Mouse (Mus musculus) lung, embryonic 14.5 days (tissue): ENCODE results near the gene Esp36. TPM values are rescaled to one million over a fixed set of nuclear protein-coding genes. Genes with fewer than 3 reads are reported as not detected.
"Not testable (repeated sequence)": the region's sequence is repeated elsewhere in the genome, so short reads cannot be mapped to it uniquely, and the experiment has no call there.

ENCODE experiments used
- ATAC-seq: fragments of 200-750 bp; cut with Nextera tagmentation; 2 replicates; pipeline ENCODE4 v1.8.0; 2017; ENCODE audit warnings: mild to moderate bottlenecking, moderate TSS enrichment, moderate library complexity; ENCODE audit not compliant: insufficient read depth
- DNase-seq: peaks from one replicate; pipeline ENCODE4 v3.0.0-alpha.2; 2015
- H3K27ac ChIP-seq: fragments of 300-500 bp; sonication (generic); 2 replicates; pipeline ENCODE4 v1.5.1; 2014; ENCODE audit warnings: low read depth, mild to moderate bottlenecking, moderate library complexity
- H3K27me3 ChIP-seq: fragments of 300-500 bp; sonication (generic); 2 replicates; pipeline ENCODE4 v1.6.1; 2014; ENCODE audit warnings: low read length, control low read depth; ENCODE audit not compliant: insufficient read depth
- H3K36me3 ChIP-seq: fragments of 300-500 bp; sonication (generic); 2 replicates; pipeline ENCODE4 v1.6.1; 2014; ENCODE audit warnings: control low read depth; ENCODE audit not compliant: insufficient read depth
- H3K4me1 ChIP-seq: fragments of 300-500 bp; sonication (generic); 2 replicates; pipeline ENCODE4 v1.6.1; 2014; ENCODE audit warnings: antibody characterized with exemption, control low read depth; ENCODE audit not compliant: insufficient read depth
- H3K4me2 ChIP-seq: fragments of 300-500 bp; sonication (generic); 2 replicates; pipeline ENCODE4 v1.6.1; 2014; ENCODE audit warnings: mild to moderate bottlenecking
- H3K4me3 ChIP-seq: fragments of 300-500 bp; sonication (generic); 2 replicates; pipeline ENCODE4 v1.5.1; 2014; ENCODE audit warnings: low read depth, low read length
- H3K9ac ChIP-seq: fragments of 300-500 bp; sonication (generic); 2 replicates; pipeline ENCODE4 v1.6.1; 2014
- H3K9me3 ChIP-seq: fragments of 300-500 bp; sonication (generic); 2 replicates; pipeline ENCODE4 v1.6.1; 2016; ENCODE audit warnings: low read depth, low read length, control low read depth
- CTCF ChIP-seq: IDR thresholded peaks from 2 replicates; pipeline ENCODE4 v1.5.1; 2016; ENCODE audit warnings: antibody characterized with exemption, low read depth
- WGBS: fragments of 180-500 bp; shearing (Covaris S2); extraction: QIAGEN DNeasy Blood & Tissue Kit; methylation state at CpG from one replicate; pipeline ENCODE4 v1.1.7; 2014; 5-methylcytosine and 5-hydroxymethylcytosine counted together
- polyA plus RNA-seq: library from polyadenylated mRNA; unstranded; fragments of >200 nt; fragmentation: Nextera tagmentation; extraction: Ambion mirVana; gene quantifications from 2 replicates; pipeline ENCODE4 v1.2.1, GENCODE M21; 2014

Esp36 gene
- not detected in 2 replicates for polyA plus RNA-seq

- Histone ChIP-seq H3K27me3 (no peaks in the 10 kb centered on the region), H3K27ac (no peak within 1 kb of the TSS), H3K9me3 (no peaks in the 10 kb centered on the region; the same call in 1 of the 2 replicates), H3K4me1 (no peaks in the 10 kb centered on the region), H3K4me2 (no peak within 1 kb of the TSS), H3K9ac (no peak within 1 kb of the TSS), H3K36me3 (no peaks in the 10 kb centered on the region), H3K4me3 (no peak within 1 kb of the TSS)
- WGBS = 78% methylated on average over 2 of the region's 2 CpGs
- TF ChIP-seq CTCF = no peak
- ATAC-seq (no peak), DNase-seq (no peak)
Measured at GRCm38 (mm10) chr17:38420085-38420484, at the start of gene Esp36. Gene Esp36 (minus strand): TSS chr17:38420185.

GRCm38 (mm10) chr17:38456206-38456605, 36.2 kb upstream of the Esp36 start:
- H3K9ac ChIP-seq, H3K4me3 ChIP-seq, H3K9me3 ChIP-seq, H3K36me3 ChIP-seq, DNase-seq, H3K4me2 ChIP-seq, H3K4me1 ChIP-seq, H3K27me3 ChIP-seq, ATAC-seq, H3K27ac ChIP-seq: not testable (repeated sequence)

GRCm38 (mm10) chr17:38450688-38451087, 30.7 kb upstream of the Esp36 start:
- Histone ChIP-seq H3K36me3 (no peaks in the 10 kb centered on the region), H3K4me3 (no peak overlapping the region), H3K4me2 (no peak overlapping the region), H3K4me1 (no peaks in the 10 kb centered on the region), H3K9ac (no peak overlapping the region), H3K27ac (no peak overlapping the region), H3K9me3 (no peaks in the 10 kb centered on the region), H3K27me3 (no peaks in the 10 kb centered on the region)
- WGBS = 85% methylated on average over 2 of the region's 2 CpGs
- DNase-seq (no peak), ATAC-seq (no peak)
- no peak for TF ChIP-seq CTCF

- H3K36me3 ChIP-seq = no peaks in the 10 kb centered on the region
- no peaks in the 10 kb centered on the region for H3K4me1 ChIP-seq
- no peak for TF ChIP-seq CTCF
- ATAC-seq (no peak), DNase-seq (no peak)
- 69% methylated on average over 3 of the region's 3 CpGs for WGBS
- no peak overlapping the region for H3K27ac ChIP-seq
- no peaks in the 10 kb centered on the region for H3K27me3 ChIP-seq
- H3K4me3 ChIP-seq = no peak overlapping the region
- H3K9me3 ChIP-seq = no peaks in the 10 kb centered on the region; the same call in 1 of the 2 replicates
- no peak overlapping the region for H3K9ac ChIP-seq
- no peak overlapping the region for H3K4me2 ChIP-seq
Measured at GRCm38 (mm10) chr17:38406135-38406534, 13.8 kb downstream of the Esp36 start.

GRCm38 (mm10) chr17:38391821-38392220, 28.2 kb downstream of the Esp36 start:
- H3K9ac ChIP-seq = no peak overlapping the region
- no peaks in the 10 kb centered on the region for H3K4me1 ChIP-seq
- WGBS = 72% methylated on average over 2 of the region's 2 CpGs
- no peaks in the 10 kb centered on the region for H3K36me3 ChIP-seq
- no peak overlapping the region for H3K4me3 ChIP-seq
- no peaks in the 10 kb centered on the region for H3K27me3 ChIP-seq
- H3K9me3 ChIP-seq = no peaks in the 10 kb centered on the region
- ATAC-seq = no peak
- no peak for TF ChIP-seq CTCF
- no peak overlapping the region for H3K4me2 ChIP-seq
- DNase-seq = no peak
- no peak overlapping the region for H3K27ac ChIP-seq

Other genes with a start within 250 kb of the Esp36 start
- not detected in 2 replicates for gene Olfr134, start 248.8 kb downstream of the Esp36 start, polyA plus RNA-seq
- gene Olfr135, start 215.8 kb downstream of the Esp36 start, polyA plus RNA-seq = not detected in 2 replicates
- not detected in 2 replicates for gene Olfr138, start 159.2 kb downstream of the Esp36 start, polyA plus RNA-seq
- not detected in 2 replicates for gene Olfr137, start 112.6 kb downstream of the Esp36 start, polyA plus RNA-seq
- not detected in 2 replicates for gene Olfr136, start 90.4 kb downstream of the Esp36 start, polyA plus RNA-seq
- not detected in 2 replicates for gene Esp34, start 134.0 kb upstream of the Esp36 start, polyA plus RNA-seq
- not detected in 2 replicates for gene Esp31, start 219.3 kb upstream of the Esp36 start, polyA plus RNA-seq